Mouse (Mus musculus) MEL (cell line): ENCODE measurements around the gene Zfp334. TPM values are rescaled to one million over a fixed set of nuclear protein-coding genes. Genes with fewer than 3 reads are reported as not detected.

Experiments used
- DNase-seq: peaks from one replicate; pipeline ENCODE4 v3.0.0; 2011; ENCODE audit warnings: low read depth, low spot score
- H3K27ac ChIP-seq: 2 replicates; pipeline ENCODE4 v1.5.1; 2012; ENCODE audit warnings: low read depth, mild to moderate bottlenecking, control low read depth, low read length, moderate library complexity; ENCODE audit not compliant: control insufficient read depth
- H3K27me3 ChIP-seq, 2 experiments: fragments of 150-350 bp in 1 of 2; sonication (generic) in 1 of 2; 2 replicates each; pipeline ENCODE4 v1.6.1; 2012; ENCODE audit warnings: low read length in 2 of 2, mild to moderate bottlenecking in 2 of 2, improper control_type of control experiment in 1 of 2, moderate library complexity in 1 of 2; ENCODE audit not compliant: insufficient read depth in 2 of 2, control insufficient read depth in 1 of 2
- H3K36me3 ChIP-seq, 2 experiments: 2 replicates each; pipeline ENCODE4 v1.6.1; 2012 to 2014; ENCODE audit warnings: low read length in 2 of 2, improper control_type of control experiment in 1 of 2, inconsistent platforms in 1 of 2, mild to moderate bottlenecking in 1 of 2; ENCODE audit not compliant: insufficient read depth in 2 of 2, control insufficient read depth in 1 of 2
- H3K4me1 ChIP-seq, 2 experiments: fragments of 150-350 bp in 1 of 2; sonication (generic) in 1 of 2; 2 replicates each; pipeline ENCODE4 v1.6.1; 2012; ENCODE audit warnings: low read length in 2 of 2, improper control_type of control experiment in 1 of 2, mild to moderate bottlenecking in 1 of 2; ENCODE audit not compliant: insufficient read depth in 2 of 2, control insufficient read depth in 1 of 2
- H3K4me3 ChIP-seq, 2 experiments: fragments of 150-350 bp in 1 of 2; sonication (generic) in 1 of 2; 2 replicates each; pipeline ENCODE4 v1.5.1; 2012; ENCODE audit warnings: low read depth in 2 of 2, low read length in 2 of 2, mild to moderate bottlenecking in 2 of 2, moderate library complexity in 2 of 2, control low read depth in 1 of 2, improper control_type of control experiment in 1 of 2; ENCODE audit not compliant: control insufficient read depth in 1 of 2, insufficient read depth in 1 of 2
- H3K79me2 ChIP-seq: 2 replicates; pipeline ENCODE4 v1.6.1; 2012; ENCODE audit warnings: mild to moderate bottlenecking, low read length, moderate library complexity; ENCODE audit not compliant: control insufficient read depth, poor library complexity, insufficient read depth
- H3K9ac ChIP-seq: 2 replicates; pipeline ENCODE4 v1.6.1; 2012; ENCODE audit warnings: low read depth, mild to moderate bottlenecking, control low read depth, low read length, moderate library complexity; ENCODE audit not compliant: control insufficient read depth, poor library complexity, severe bottlenecking
- H3K9me3 ChIP-seq: fragments of 150-350 bp; sonication (generic); replicated peaks from 2 replicates; pipeline ENCODE4 v1.6.1; 2012; ENCODE audit warnings: mild to moderate bottlenecking, low read length, improper control_type of control experiment, moderate library complexity; ENCODE audit not compliant: insufficient read depth
- BHLHE40 ChIP-seq: IDR thresholded peaks from 2 replicates; pipeline ENCODE4 v1.6.1; 2012; ENCODE audit warnings: low read depth, mild to moderate bottlenecking, inconsistent platforms, low read length, improper control_type of control experiment, borderline replicate concordance
- CHD2 ChIP-seq: IDR thresholded peaks from 2 replicates; pipeline ENCODE4 v1.6.1; 2011; ENCODE audit warnings: low read length, improper control_type of control experiment
- CTCF ChIP-seq, 3 experiments: IDR thresholded peaks in 2 of 3; conservative IDR thresholded peaks in 1 of 3; 2 replicates each; pipeline ENCODE4 v1.5.1; 2011 to 2012; ENCODE audit warnings: low read length in 3 of 3, low read depth in 2 of 3, mild to moderate bottlenecking in 2 of 3, improper control_type of control experiment in 1 of 3, inconsistent platforms in 1 of 3, mixed read lengths in 1 of 3, moderate library complexity in 1 of 3; ENCODE audit not compliant: control insufficient read depth in 1 of 3, insufficient read depth in 1 of 3, poor library complexity in 1 of 3, severe bottlenecking in 1 of 3
- E2F4 ChIP-seq: IDR thresholded peaks from 2 replicates; pipeline ENCODE4 v1.6.1; 2011; ENCODE audit warnings: low read depth, low read length, improper control_type of control experiment, borderline replicate concordance
- GABPA ChIP-seq: IDR thresholded peaks from 2 replicates; pipeline ENCODE4 v1.6.1; 2012; ENCODE audit warnings: low read depth, mild to moderate bottlenecking, inconsistent platforms, low read length, improper control_type of control experiment, moderate library complexity
- GATA1 ChIP-seq: IDR thresholded peaks from 2 replicates; pipeline ENCODE4 v1.6.1; 2011; ENCODE audit warnings: low read depth, low read length, improper control_type of control experiment
- HCFC1 ChIP-seq: IDR thresholded peaks from 2 replicates; pipeline ENCODE4 v1.6.1; 2012; ENCODE audit warnings: low read depth, mild to moderate bottlenecking, inconsistent platforms, low read length, improper control_type of control experiment, moderate library complexity
- KAT2A ChIP-seq: conservative IDR thresholded peaks from 2 replicates; pipeline ENCODE4 v1.6.1; 2012; ENCODE audit warnings: low read depth, low read length, improper control_type of control experiment, inconsistent platforms
- MAFK ChIP-seq: IDR thresholded peaks from 2 replicates; pipeline ENCODE4 v1.6.1; 2011; ENCODE audit warnings: low read depth, mild to moderate bottlenecking, low read length, improper control_type of control experiment, borderline replicate concordance
- MAZ ChIP-seq: IDR thresholded peaks from 2 replicates; pipeline ENCODE4 v1.6.1; 2012; ENCODE audit warnings: low read depth, mild to moderate bottlenecking, inconsistent platforms, low read length, improper control_type of control experiment
- NRF1 ChIP-seq: IDR thresholded peaks from 2 replicates; pipeline ENCODE4 v1.6.1; 2014; ENCODE audit warnings: low read depth, mild to moderate bottlenecking, inconsistent platforms, low read length, improper control_type of control experiment, moderate library complexity; ENCODE audit not compliant: poor library complexity, insufficient read depth, severe bottlenecking
- POLR2A ChIP-seq, 2 experiments: IDR thresholded peaks; 2 replicates each; pipeline ENCODE4 v1.6.1; 2011 to 2012; ENCODE audit warnings: low read length in 2 of 2, mild to moderate bottlenecking in 2 of 2, control low read depth in 1 of 2, improper control_type of control experiment in 1 of 2, low read depth in 1 of 2, moderate library complexity in 1 of 2; ENCODE audit not compliant: control insufficient read depth in 1 of 2, insufficient read depth in 1 of 2, poor library complexity in 1 of 2
- POLR2AphosphoS2 ChIP-seq: IDR thresholded peaks from 2 replicates; pipeline ENCODE4 v1.6.1; 2011; ENCODE audit warnings: low read length, improper control_type of control experiment
- POLR2AphosphoS5 ChIP-seq: IDR thresholded peaks from 2 replicates; pipeline ENCODE4 v1.6.1; 2012; ENCODE audit warnings: low read depth, borderline replicate concordance, mild to moderate bottlenecking, inconsistent platforms, low read length, moderate library complexity, mixed read lengths
- SMC3 ChIP-seq: IDR thresholded peaks from 2 replicates; pipeline ENCODE4 v1.6.1; 2011; ENCODE audit warnings: low read depth, low read length, improper control_type of control experiment
- TAL1 ChIP-seq: IDR thresholded peaks from 2 replicates; pipeline ENCODE4 v1.6.1; 2012; ENCODE audit warnings: mild to moderate bottlenecking, inconsistent platforms, low read length, moderate library complexity, mixed read lengths
- TBP ChIP-seq: IDR thresholded peaks from 2 replicates; pipeline ENCODE4 v1.8.0; 2011; ENCODE audit warnings: low read depth, low read length, improper control_type of control experiment
- TCF12 ChIP-seq: IDR thresholded peaks from 2 replicates; pipeline ENCODE4 v1.6.1; 2014; ENCODE audit warnings: low read depth, mild to moderate bottlenecking, inconsistent platforms, low read length, improper control_type of control experiment, moderate library complexity
- UBTF ChIP-seq: IDR thresholded peaks from 2 replicates; pipeline ENCODE4 v1.6.1; 2012; ENCODE audit warnings: low read depth, mild to moderate bottlenecking, inconsistent platforms, low read length, improper control_type of control experiment, moderate library complexity, borderline replicate concordance; ENCODE audit not compliant: insufficient read depth
- USF1 ChIP-seq: IDR thresholded peaks from 2 replicates; pipeline ENCODE4 v1.6.1; 2014; ENCODE audit warnings: low read depth, mild to moderate bottlenecking, inconsistent platforms, low read length, improper control_type of control experiment, moderate library complexity
- USF2 ChIP-seq, 2 experiments: IDR thresholded peaks; 2 replicates each; pipeline ENCODE4 v1.6.1; 2011 to 2012; ENCODE audit warnings: improper control_type of control experiment in 2 of 2, low read length in 2 of 2, borderline replicate concordance in 1 of 2, inconsistent platforms in 1 of 2, low read depth in 1 of 2, mild to moderate bottlenecking in 1 of 2; ENCODE audit not compliant: insufficient read depth in 1 of 2
- ZC3H11A ChIP-seq: IDR thresholded peaks from 2 replicates; pipeline ENCODE4 v1.6.1; 2012; ENCODE audit warnings: low read depth, mild to moderate bottlenecking, inconsistent platforms, low read length, improper control_type of control experiment
- ZKSCAN1 ChIP-seq: IDR thresholded peaks from 2 replicates; pipeline ENCODE4 v1.6.1; 2012; ENCODE audit warnings: low read depth, mild to moderate bottlenecking, inconsistent platforms, low read length, improper control_type of control experiment, moderate library complexity
- ZMIZ1 ChIP-seq: IDR thresholded peaks from 2 replicates; pipeline ENCODE4 v1.6.1; 2012; ENCODE audit warnings: low read depth, mild to moderate bottlenecking, inconsistent platforms, low read length, improper control_type of control experiment, moderate library complexity
- ZNF384 ChIP-seq: IDR thresholded peaks from 2 replicates; pipeline ENCODE4 v1.6.1; 2012; ENCODE audit warnings: low read depth, mild to moderate bottlenecking, inconsistent platforms, low read length, improper control_type of control experiment
- polyA plus RNA-seq, 2 experiments: library from polyadenylated mRNA; stranded (reverse) in 1 of 2; unstranded in 1 of 2; fragments of >175 nt in 1 of 2; fragments of >200 nt in 1 of 2; gene quantifications; 2 replicates each; pipeline versions ENCODE4 v1.2.1 to v1.2.4; 2012; ENCODE audit warnings: low replicate concordance in 2 of 2, low read depth in 1 of 2; ENCODE audit not compliant: insufficient read length in 2 of 2, insufficient read depth in 1 of 2, missing spikeins in 1 of 2
- total RNA-seq: library from RNA; depleted of rRNA; stranded (reverse); fragments of 300-350 nt; gene quantifications from 2 replicates; pipeline ENCODE4 v1.2.3, GENCODE M21; 2012

Gene Zfp334
- total and polyA plus RNA-seq, 3 experiments = not detected

- TF ChIP-seq UBTF = no peak
- no peak for TF ChIP-seq GATA1
- no peak for TF ChIP-seq POLR2A (IDR thresholded peaks at IDR 0.05; ENCODE audit: control insufficient read depth in 1 of 2, insufficient read depth in 1 of 2, low read depth in 1 of 2, low read length in 2 of 2, poor library complexity in 1 of 2)
- TF ChIP-seq MAFK = no peak
- TF ChIP-seq ZMIZ1 = no peak
- no peak for TF ChIP-seq NRF1
- peak; percentile 82 for TF ChIP-seq SMC3
- TF ChIP-seq HCFC1 = 0 out of 2 replicates have a peak, but pooled peaks have one; percentile 14
- no peak for TF ChIP-seq TAL1
- TF ChIP-seq POLR2AphosphoS2 = no peak
- TF ChIP-seq TCF12 = no peak
- TF ChIP-seq ZC3H11A = peak; percentile 56
- TF ChIP-seq TBP = no peak
- TF ChIP-seq, all 39 proteins: peak for 7
Observed at GRCm38 (mm10) chr2:165407700-165408301, 19.7 kb upstream of the Zfp334 start (continued).

- no peak overlapping the region for H3K27ac ChIP-seq
- no peaks in the 10 kb centered on the region for H3K9me3 ChIP-seq
- no peak for DNase-seq
- H3K4me3 ChIP-seq = no peak overlapping the region
- H3K79me2 ChIP-seq = no peaks in the 10 kb centered on the region
- H3K27me3 ChIP-seq = no peaks in the 10 kb centered on the region
- no peaks in the 10 kb centered on the region; a peak in 1 of 4 replicates for H3K4me1 ChIP-seq
- no peak for TF ChIP-seq UBTF
- no peak for TF ChIP-seq BHLHE40
- TF ChIP-seq USF1 = no peak
- no peak for TF ChIP-seq CHD2
- no peak for TF ChIP-seq SMC3
- TF ChIP-seq POLR2AphosphoS2 = no peak
- no peak for TF ChIP-seq USF2 (IDR thresholded peaks at IDR 0.05; ENCODE audit: borderline replicate concordance in 1 of 2, insufficient read depth in 1 of 2, low read depth in 1 of 2, low read length in 2 of 2)
- TF ChIP-seq ZNF384 = no peak
- no peak for TF ChIP-seq TAL1
- no peak for TF ChIP-seq CTCF (IDR thresholded peaks at IDR 0.05 in 2 of 3, conservative IDR thresholded peaks at IDR 0.05 in 1 of 3; ENCODE audit: control insufficient read depth in 1 of 3, insufficient read depth in 1 of 3, low read depth in 2 of 3, low read length in 3 of 3, poor library complexity in 1 of 3, severe bottlenecking in 1 of 3)
- TF ChIP-seq GATA1 = no peak
- TF ChIP-seq KAT2A = no peak
- no peak for TF ChIP-seq GABPA
- no peak for TF ChIP-seq ZKSCAN1
- no peak for TF ChIP-seq MAZ
- no peak for TF ChIP-seq POLR2AphosphoS5
- no peak for TF ChIP-seq NRF1
- no peak for TF ChIP-seq TCF12
- no peak for TF ChIP-seq TBP
- no peak for TF ChIP-seq E2F4
- H3K9ac ChIP-seq = no peak overlapping the region
- peaks cover 0 to 3% of the 10 kb centered on the region in 2 experiments; a peak in 2 of 4 replicates for H3K36me3 ChIP-seq
Observed at GRCm38 (mm10) chr2:165405351-165405750, 17.3 kb upstream of the Zfp334 start.
